Mouse (Mus musculus): Measurements from ENCODE around the gene Homer3. TPM values are rescaled to one million over a fixed set of nuclear protein-coding genes. Genes with fewer than 3 reads are reported as not detected.
A peak's percentile ranks its signal among the peaks of the same experiment; 100 is the strongest.

Homer3 gene
- polyA plus RNA-seq, 1 experiment from 2014 or later: 54.1 TPM

DNA sequence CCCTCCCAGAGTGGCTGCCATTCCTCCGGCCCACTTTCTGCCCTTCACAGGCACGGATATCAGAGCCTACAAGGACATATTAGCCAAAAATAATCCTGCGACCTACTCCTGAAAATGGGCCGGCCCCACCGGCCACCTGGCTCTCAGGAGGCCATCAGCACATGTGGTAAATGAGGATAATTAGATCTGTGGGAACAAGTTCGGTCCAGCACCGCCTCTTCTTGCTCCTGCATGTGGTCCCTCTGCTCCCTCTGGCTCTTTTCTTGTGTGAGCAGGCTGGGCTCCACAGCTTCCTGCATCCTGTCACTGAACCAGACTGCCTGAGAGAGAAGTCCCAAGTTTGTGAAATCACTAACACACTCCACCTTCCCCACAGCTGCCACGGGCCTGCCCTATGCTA lies 3.4 kb upstream of the Homer3 start:
- no peak overlapping the region for H3K4me2 ChIP-seq (replicated peaks; ENCODE audit: low read depth, low read length)

GRCm38 (mm10) chr8:70281001-70281400 lies 1.6 kb upstream of the Homer3 start:
- WGBS: 24% methylated on average over 3 of the region's 3 CpGs
- ATAC-seq (no peak), DNase-seq (ENCODE audit: low spot score) (no peak)
- Histone ChIP-seq H3K4me2 (replicated peaks; ENCODE audit: low read depth, low read length) (no peak overlapping the region), H3K27me3 (replicated peaks; ENCODE audit: insufficient read depth, low read length) (no peaks in the 10 kb centered on the region), H3K27ac (ENCODE audit: low read length) (peak overlapping the region; percentile 48), H3K36me3 (ENCODE audit: insufficient read depth, low read length) (0 out of 2 replicates have a peak, but pooled peaks cover 9% of the 10 kb centered on the region), H3K4me1 (ENCODE audit: insufficient read depth, low read depth, low read length) (peaks cover 5% of the 10 kb centered on the region; the same call in 1 of the 2 replicates), H3K9ac (replicated peaks; ENCODE audit: low read depth) (no peak overlapping the region), H3K9me3 (ENCODE audit: low read length) (no peaks in the 10 kb centered on the region), H3K4me3 (ENCODE audit: low read depth, low read length) (no peak overlapping the region)
- TF ChIP-seq EP300 (IDR thresholded peaks at IDR 0.05) (no peak), CTCF (IDR thresholded peaks at IDR 0.05) (no peak)

More for the DNA sequence above, 3.4 kb upstream of the Homer3 start:
- Histone ChIP-seq H3K4me3 (ENCODE audit: low read depth, low read length) (no peak overlapping the region), H3K36me3 (ENCODE audit: insufficient read depth, low read length) (no peaks in the 10 kb centered on the region), H3K9me3 (ENCODE audit: low read length) (no peaks in the 10 kb centered on the region), H3K9ac (replicated peaks; ENCODE audit: low read depth) (no peak overlapping the region), H3K27me3 (replicated peaks; ENCODE audit: insufficient read depth, low read length) (no peaks in the 10 kb centered on the region), H3K4me1 (ENCODE audit: insufficient read depth, low read depth, low read length) (peaks cover 5% of the 10 kb centered on the region; the same call in 1 of the 2 replicates), H3K27ac (ENCODE audit: low read length) (peak overlapping the region; percentile 49)
- DNase-seq (ENCODE audit: low spot score): no peak
- no peak for ATAC-seq
- WGBS: 55% methylated on average over 8 of the region's 8 CpGs
- TF ChIP-seq CTCF (IDR thresholded peaks at IDR 0.05) (0 out of 2 replicates have a peak, but pooled peaks have one; percentile 9), EP300 (IDR thresholded peaks at IDR 0.05) (no peak)

DNA sequence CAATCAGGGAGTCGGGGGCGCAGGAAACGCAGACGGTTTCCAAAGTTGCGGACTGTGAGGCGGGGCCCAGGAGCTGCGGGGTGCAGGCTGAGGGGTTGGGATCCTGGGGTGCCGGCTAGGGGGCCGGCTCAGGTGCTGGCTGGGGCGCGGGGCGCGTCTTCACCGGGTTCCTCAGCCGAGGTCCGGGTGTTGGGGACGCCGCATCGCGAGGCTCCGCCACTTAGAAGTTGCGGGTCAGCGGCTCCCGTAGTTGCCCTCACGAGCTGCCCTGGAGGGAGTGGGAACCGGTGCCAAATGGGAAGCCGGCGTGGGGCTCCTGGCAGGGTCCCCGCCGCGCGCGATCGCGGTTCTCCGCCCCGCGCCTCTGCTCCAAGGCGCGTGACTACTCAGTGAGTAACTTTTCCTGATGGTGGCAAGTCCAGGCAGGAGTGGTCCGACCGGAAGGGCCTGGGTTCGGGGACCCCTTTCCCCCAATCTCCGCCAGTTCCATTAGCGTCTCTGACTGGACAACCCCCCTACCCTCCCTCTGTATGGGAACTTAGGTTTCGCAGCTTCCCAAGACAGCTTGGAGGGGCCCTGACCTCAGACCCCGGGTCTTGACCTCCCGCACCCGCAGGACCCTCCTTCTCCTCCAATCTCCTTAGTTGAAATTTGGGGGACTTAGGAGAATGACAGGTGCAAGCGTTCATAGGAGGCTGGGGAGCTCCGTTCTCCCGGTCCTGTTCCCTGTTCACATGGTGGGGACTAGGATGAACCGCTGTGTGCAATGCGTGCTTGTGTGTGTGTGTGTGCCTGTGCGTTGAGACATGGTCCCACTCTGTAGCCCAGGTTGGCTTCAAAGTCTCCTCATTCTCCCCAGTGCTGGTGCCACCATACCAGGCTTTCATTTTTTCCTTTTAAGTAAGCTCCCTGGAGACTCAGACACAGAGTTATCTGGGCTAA lies 780 bp downstream of the Homer3 start:
- H3K36me3 ChIP-seq (ENCODE audit: insufficient read depth, low read length): 0 out of 2 replicates have a peak, but pooled peaks cover 9% of the 10 kb centered on the region
- no peak for TF ChIP-seq EP300 (IDR thresholded peaks at IDR 0.05)
- no peak for DNase-seq (ENCODE audit: low spot score)
- peak overlapping the region; percentile 76 for H3K9ac ChIP-seq (replicated peaks; ENCODE audit: low read depth)
- H3K4me3 ChIP-seq (ENCODE audit: low read depth, low read length): peak overlapping the region; percentile 73
- no peaks in the 10 kb centered on the region for H3K9me3 ChIP-seq (ENCODE audit: low read length)
- H3K27me3 ChIP-seq (replicated peaks; ENCODE audit: insufficient read depth, low read length): no peaks in the 10 kb centered on the region
- H3K27ac ChIP-seq (ENCODE audit: low read length): peak overlapping the region; percentile 69
- WGBS: 2% methylated on average over 45 of the region's 55 CpGs
- H3K4me1 ChIP-seq (ENCODE audit: insufficient read depth, low read depth, low read length): no peaks in the 10 kb centered on the region; the same call in 1 of the 2 replicates
- peak; percentile 36 for ATAC-seq
- H3K4me2 ChIP-seq (replicated peaks; ENCODE audit: low read depth, low read length): peak overlapping the region; percentile 73

GRCm38 (mm10) chr8:70284421-70284820 lies 1.8 kb downstream of the Homer3 start:
- no peak overlapping the region for H3K4me3 ChIP-seq (ENCODE audit: low read depth, low read length)
- H3K4me1 ChIP-seq (ENCODE audit: insufficient read depth, low read depth, low read length): no peaks in the 10 kb centered on the region; the same call in 1 of the 2 replicates
- H3K9me3 ChIP-seq (ENCODE audit: low read length): no peaks in the 10 kb centered on the region
- no peak overlapping the region for H3K9ac ChIP-seq (replicated peaks; ENCODE audit: low read depth)
- peaks cover 11% of the 10 kb centered on the region; the same call in 1 of the 2 replicates for H3K36me3 ChIP-seq (ENCODE audit: insufficient read depth, low read length)
- 71% methylated on average over 5 of the region's 5 CpGs for WGBS
- DNase-seq (ENCODE audit: low spot score): no peak
- H3K4me2 ChIP-seq (replicated peaks; ENCODE audit: low read depth, low read length): no peak overlapping the region
- ATAC-seq: no peak
- H3K27ac ChIP-seq (ENCODE audit: low read length): no peak overlapping the region
- TF ChIP-seq EP300 (IDR thresholded peaks at IDR 0.05): no peak
- no peak for TF ChIP-seq CTCF (IDR thresholded peaks at IDR 0.05)
- H3K27me3 ChIP-seq (replicated peaks; ENCODE audit: insufficient read depth, low read length): no peaks in the 10 kb centered on the region

GRCm38 (mm10) chr8:70285304-70285703 lies 2.7 kb downstream of the Homer3 start:
- Histone ChIP-seq H3K9me3 (ENCODE audit: low read length) (no peaks in the 10 kb centered on the region), H3K4me1 (ENCODE audit: insufficient read depth, low read depth, low read length) (no peaks in the 10 kb centered on the region; the same call in 1 of the 2 replicates), H3K27me3 (replicated peaks; ENCODE audit: insufficient read depth, low read length) (no peaks in the 10 kb centered on the region), H3K4me2 (replicated peaks; ENCODE audit: low read depth, low read length) (no peak overlapping the region), H3K27ac (ENCODE audit: low read length) (no peak overlapping the region), H3K9ac (replicated peaks; ENCODE audit: low read depth) (no peak overlapping the region), H3K4me3 (ENCODE audit: low read depth, low read length) (no peak overlapping the region), H3K36me3 (ENCODE audit: insufficient read depth, low read length) (peaks cover 16% of the 10 kb centered on the region; the same call in 1 of the 2 replicates)
- DNase-seq (ENCODE audit: low spot score) (no peak), ATAC-seq (no peak)
- 97% methylated on average over 15 of the region's 15 CpGs for WGBS
- TF ChIP-seq EP300 (IDR thresholded peaks at IDR 0.05) (no peak), CTCF (IDR thresholded peaks at IDR 0.05) (no peak)

DNA sequence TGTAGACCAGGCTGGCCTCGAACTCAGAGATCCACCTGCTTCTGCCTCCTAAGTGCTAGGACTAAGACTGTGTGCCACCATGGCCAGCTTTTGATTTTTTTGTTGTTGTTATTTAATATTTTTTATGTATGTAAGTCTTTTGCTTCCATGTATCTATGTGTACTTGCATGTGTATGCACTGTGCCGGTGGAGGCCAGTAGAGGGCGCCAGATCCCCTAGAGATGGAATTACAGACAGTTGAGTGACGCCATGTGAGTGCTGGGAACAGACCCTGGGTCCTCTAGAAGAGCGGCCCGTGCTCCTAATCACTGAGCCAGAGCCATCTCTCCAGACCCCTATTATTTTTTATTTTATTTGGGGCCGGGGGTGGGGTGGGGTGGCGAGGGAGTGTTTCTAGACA lies 4.1 kb downstream of the Homer3 start:
- Histone ChIP-seq H3K9me3 (ENCODE audit: low read length) (no peaks in the 10 kb centered on the region), H3K4me1 (ENCODE audit: insufficient read depth, low read depth, low read length) (no peaks in the 10 kb centered on the region; the same call in 1 of the 2 replicates), H3K9ac (replicated peaks; ENCODE audit: low read depth) (no peak overlapping the region), H3K4me3 (ENCODE audit: low read depth, low read length) (no peak overlapping the region), H3K27ac (ENCODE audit: low read length) (no peak overlapping the region), H3K4me2 (replicated peaks; ENCODE audit: low read depth, low read length) (no peak overlapping the region), H3K36me3 (ENCODE audit: insufficient read depth, low read length) (peaks cover 16% of the 10 kb centered on the region; the same call in 1 of the 2 replicates), H3K27me3 (replicated peaks; ENCODE audit: insufficient read depth, low read length) (no peaks in the 10 kb centered on the region)
- no peak for DNase-seq (ENCODE audit: low spot score)
- no peak for TF ChIP-seq EP300 (IDR thresholded peaks at IDR 0.05)
- peak; percentile 47 for TF ChIP-seq CTCF (IDR thresholded peaks at IDR 0.05)
- WGBS: 88% methylated on average over 8 of the region's 8 CpGs
- no peak for ATAC-seq

Data from lung, postnatal 0 days (tissue).